Mouse (Mus musculus): ENCODE measurements around the gene Myh9. TPM values are rescaled to one million over a fixed set of nuclear protein-coding genes. Genes with fewer than 3 reads are reported as not detected.

Gene Myh9
- total RNA-seq, 2 experiments from 2014 or later: 105 to 198 TPM

DNA sequence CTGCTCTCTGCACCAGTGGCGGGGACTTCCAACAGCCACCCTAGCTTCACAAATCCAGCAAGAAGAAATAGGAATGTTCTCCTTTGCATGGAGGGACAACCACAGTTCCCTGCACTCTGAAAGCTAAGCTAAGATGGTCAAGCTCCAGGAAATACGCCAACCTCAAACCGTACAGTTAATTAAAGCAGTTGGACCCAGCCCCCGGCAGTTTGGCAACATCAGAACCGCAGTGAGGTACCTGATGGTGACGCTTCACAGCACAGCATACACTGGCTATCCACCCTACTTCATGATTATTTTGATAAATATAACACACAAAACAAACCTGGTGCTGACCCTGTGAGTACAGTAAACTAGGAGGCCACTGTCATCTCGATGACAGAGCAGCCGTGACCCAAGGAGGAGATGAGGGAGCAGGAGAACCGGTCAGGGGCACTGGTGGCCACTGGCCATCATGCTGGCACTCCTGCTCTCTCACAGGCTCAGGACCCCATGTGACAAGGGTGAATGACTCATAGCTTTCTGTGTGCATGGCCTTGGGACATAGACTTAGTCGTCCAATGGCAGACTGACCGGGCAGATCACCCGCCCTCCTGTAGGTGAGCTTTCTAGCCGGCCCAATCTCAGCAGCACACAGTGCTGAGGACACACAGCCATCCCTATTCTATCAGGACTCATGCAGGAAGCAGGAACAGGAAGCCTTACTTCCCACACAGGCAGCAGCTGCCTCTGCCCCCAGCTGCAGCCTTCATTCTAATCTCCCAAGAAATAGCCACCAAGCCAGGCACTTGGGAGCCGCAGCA lies 44.2 kb downstream of the Myh9 start:
- ATAC-seq (replicated peaks; ENCODE audit: low FRiP score, poor library complexity, severe bottlenecking): no peak

DNA sequence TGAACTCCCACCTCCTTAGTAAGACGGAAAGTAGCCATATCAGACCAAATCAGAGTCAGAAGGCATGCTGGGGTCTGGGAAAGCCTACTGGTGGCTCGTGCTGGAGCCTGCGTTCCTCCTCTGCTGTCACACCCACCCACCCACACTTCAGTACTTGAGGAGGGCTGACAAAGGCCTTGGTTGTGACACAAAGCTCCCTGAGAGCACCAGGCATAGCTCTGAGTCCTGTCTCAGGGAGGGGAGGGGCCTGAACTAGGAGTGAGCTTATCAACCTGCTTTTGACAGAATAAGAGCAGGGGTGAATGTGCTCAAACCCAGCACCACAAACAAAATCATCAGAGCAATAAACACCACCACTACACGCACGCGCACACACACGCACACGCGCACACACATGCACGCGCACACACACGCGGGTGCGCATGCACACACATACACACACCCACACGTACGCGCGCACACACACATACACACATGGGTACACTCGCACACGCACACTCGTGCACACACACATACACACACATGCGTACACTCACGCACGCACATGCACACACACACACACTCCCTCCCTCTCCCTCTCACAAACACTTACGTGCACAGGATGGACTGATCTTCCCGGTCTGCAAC lies 45.5 kb downstream of the Myh9 start:
- no peak for ATAC-seq (replicated peaks; ENCODE audit: low FRiP score, poor library complexity, severe bottlenecking)

DNA sequence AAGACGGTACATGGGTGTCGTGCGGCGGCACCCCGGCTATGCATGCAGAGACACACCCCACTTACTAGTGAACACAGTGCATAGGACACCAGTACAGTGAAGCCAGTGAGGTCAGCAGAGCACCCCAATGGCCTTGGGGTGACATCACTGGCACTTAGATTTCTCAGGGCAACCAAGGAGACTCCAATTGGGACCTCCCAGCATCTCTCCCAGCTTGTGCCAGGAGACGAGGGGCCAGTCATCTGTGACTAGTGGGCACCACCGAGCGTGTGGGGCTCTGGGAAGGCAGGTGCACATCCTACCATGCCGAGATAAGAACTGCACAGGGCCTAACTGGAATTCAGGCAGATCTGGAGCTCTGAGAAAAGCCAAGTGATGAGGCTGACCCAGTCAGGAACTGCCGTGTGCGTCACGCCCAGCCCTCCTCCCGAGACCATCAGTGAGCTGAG lies 47.0 kb downstream of the Myh9 start:
- ATAC-seq (replicated peaks; ENCODE audit: low FRiP score, poor library complexity, severe bottlenecking): no peak

DNA sequence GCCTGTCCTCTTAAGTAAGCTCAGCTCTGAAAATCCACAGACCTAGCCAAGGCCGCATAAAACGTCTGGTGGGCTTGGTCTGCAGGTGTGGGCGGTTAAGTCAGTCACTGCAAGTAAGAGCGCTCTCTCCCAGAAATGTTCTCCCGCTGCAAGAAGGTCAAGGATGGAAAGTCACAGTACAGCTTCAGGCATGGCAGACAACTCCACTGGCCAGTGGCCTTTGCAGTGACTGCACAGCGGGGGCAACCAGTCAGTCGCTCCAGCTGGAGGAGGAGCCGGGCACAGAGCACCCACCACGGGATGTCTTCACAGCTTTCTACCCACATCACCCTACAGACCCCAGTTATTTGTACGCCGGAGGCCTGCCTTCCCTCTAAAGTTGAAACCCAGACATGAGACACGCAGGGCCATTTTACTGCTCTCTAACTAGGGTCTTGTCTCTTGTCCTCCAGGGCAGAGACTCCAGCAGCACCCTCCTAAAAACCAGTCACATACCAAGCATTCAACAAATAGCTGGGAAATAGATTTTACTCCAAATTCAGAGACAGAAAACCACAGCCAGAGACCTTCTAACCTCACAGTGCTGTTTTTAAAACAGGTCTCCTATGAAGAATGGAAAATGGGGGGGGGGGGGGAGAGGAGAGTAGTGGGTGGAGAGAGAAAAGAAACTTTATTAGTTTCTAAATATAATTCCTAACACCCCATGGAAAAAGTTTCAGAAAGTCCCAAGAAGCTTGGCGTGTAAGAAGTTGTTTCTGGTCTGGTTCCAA lies 47.7 kb downstream of the Myh9 start:
- ATAC-seq (replicated peaks; ENCODE audit: low FRiP score, poor library complexity, severe bottlenecking): no peak

DNA sequence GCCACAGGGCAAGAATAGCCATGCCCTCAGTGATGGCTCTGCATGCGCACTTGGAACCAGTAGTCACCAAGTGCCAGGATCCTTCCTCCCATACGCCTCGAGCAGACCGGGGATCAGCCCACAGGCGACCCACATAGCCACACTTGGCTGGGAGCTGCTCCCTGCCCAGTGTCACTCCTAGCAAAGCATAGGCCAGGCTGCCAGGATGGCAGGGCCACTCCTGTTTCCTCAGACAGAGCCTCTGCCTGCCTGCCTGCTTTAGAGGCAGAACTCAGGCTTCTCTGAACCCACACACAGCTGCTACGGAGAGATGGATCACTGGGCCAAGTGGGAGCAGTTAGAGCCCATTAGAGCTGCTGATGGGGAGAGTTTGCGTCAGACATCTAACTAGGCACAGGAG lies 48.4 kb downstream of the Myh9 start:
- no peak for ATAC-seq (replicated peaks; ENCODE audit: low FRiP score, poor library complexity, severe bottlenecking)

DNA sequence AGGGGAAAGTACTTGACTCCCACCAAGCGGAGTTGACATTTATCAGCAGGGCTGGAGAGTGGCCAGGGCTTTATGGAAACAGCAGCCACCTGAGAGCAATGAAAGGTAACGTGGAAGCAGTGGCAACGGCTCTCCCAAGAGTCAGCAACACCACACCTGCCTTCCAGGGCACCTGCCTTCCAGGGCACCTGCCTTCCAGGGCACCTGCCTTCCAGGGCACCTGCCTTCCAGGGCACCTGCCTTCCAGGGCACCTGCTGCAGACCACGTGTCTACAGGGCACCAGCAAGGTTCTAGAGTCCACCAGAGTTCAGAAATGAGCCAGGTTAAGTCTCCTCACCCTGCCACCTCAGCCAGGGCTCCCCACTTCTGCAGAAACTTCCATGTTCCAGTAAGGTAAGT lies 48.9 kb downstream of the Myh9 start:
- ATAC-seq (replicated peaks; ENCODE audit: low FRiP score, poor library complexity, severe bottlenecking): no peak

DNA sequence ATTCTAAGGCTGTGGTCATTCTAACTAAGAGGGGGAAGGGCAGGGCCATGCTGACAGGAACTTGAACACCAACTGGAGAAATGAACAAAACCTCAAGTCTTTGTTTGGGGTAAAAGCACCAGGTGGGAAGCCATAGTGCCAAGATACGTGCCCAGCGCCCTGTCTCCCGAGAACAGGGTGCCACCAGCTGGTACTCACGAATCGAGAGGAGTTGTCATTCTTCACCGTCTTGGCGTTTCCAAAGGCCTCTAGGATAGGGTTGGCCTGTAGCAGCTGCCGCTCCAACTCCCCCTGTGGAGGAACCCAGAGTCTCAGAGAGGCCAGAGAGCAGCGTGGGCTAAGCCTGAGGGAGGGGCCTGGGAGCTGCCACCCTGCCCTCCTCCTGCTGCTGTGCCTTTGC lies 49.9 kb downstream of the Myh9 start:
- ATAC-seq (replicated peaks; ENCODE audit: low FRiP score, poor library complexity, severe bottlenecking): no peak

DNA sequence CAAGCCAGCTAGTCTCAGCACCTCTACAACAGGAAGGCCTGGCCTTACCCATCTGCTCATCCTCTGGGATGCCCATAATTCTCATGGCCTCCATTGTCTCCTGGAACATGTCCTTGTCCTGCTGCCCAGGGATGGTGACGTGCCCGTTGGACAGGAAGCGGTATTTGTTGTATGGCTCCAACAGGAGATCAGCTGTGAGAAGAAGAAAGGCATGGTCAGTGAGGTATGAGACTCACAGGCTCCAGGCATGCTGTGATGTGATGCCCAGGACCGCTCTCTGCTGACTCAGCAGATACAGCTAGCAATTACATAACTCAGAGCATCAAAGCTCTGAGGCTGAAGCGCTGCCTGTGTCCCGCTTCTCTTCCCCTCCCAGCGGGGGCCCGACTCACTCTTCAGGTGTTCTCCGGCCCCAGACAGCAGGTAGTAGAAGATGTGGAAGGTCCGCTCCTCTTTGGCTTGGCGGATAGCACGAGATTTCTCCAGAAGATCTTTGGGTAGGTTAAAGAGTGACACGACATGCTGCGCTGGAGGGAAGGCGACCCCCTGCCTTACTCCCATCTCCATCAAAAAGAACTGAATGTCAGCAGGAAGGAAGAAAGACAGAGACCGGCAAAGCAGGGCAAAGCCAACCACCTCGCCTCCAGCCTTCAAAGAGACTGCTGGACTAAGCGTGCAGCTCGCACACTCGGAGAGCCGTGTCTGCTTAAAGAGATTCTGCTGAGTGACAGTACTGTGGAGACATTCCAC lies 51.1 kb downstream of the Myh9 start:
- ATAC-seq (replicated peaks; ENCODE audit: low FRiP score, poor library complexity, severe bottlenecking): no peak

DNA sequence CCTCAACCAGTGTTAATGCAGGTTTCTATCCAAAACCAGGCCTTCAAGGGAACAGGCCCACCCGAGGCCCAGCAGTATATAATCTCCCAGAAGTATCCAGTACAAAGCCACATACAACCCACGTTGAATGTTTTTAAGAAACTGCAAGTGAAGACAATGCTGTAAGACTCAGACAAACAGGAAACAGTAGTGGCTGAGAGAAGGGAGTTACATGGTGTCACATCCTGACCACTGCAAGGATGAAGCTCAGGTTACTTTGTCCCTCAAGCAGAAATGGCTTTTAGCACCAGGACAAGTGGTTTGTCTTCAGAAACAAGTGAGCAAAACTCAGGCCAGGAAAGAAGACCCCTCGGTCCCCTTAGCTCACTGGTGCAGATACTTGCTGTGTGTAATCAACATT lies 52.8 kb downstream of the Myh9 start:
- ATAC-seq (replicated peaks; ENCODE audit: low FRiP score, poor library complexity, severe bottlenecking): no peak

DNA sequence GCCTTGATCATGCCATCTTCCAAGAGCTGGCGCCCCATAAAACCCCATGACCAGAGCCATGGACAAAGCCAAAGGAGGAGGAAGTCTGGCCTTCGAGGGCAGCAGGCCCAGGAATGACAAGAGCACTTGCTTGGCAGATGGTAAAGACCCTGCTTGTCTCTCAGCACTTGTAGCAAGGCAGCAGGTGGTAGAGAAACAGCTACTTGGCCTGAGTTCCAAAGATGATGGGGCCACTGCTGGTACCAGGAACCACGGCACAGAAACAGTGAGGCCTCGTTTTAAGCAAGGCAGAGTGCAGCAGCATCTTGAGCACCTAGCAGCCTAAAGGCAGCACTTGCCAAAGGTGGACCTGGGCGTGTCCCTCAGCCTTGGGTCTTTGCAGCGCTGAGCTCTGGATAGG lies 53.6 kb downstream of the Myh9 start:
- no peak for ATAC-seq (replicated peaks; ENCODE audit: low FRiP score, poor library complexity, severe bottlenecking)

DNA sequence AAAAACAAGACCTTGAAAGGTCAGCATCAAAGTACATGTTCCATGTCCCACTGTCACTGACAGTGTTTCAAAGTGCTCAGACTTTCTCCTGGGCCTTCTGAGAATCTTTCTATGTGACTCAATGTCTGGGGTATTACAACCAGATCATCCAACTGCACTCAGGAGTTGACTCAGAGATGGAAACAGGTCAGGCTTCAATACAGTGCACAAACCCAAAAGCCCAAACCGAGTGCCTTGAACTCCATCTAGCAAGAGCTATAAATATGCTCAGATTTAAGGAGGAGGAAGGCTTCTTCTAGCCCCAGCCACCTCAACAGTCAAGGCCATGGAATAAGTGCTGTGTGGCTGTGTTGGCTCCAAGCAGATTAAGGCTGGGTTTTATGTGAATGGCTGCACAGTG lies 56.2 kb downstream of the Myh9 start:
- no peak for ATAC-seq (replicated peaks; ENCODE audit: low FRiP score, poor library complexity, severe bottlenecking)

DNA sequence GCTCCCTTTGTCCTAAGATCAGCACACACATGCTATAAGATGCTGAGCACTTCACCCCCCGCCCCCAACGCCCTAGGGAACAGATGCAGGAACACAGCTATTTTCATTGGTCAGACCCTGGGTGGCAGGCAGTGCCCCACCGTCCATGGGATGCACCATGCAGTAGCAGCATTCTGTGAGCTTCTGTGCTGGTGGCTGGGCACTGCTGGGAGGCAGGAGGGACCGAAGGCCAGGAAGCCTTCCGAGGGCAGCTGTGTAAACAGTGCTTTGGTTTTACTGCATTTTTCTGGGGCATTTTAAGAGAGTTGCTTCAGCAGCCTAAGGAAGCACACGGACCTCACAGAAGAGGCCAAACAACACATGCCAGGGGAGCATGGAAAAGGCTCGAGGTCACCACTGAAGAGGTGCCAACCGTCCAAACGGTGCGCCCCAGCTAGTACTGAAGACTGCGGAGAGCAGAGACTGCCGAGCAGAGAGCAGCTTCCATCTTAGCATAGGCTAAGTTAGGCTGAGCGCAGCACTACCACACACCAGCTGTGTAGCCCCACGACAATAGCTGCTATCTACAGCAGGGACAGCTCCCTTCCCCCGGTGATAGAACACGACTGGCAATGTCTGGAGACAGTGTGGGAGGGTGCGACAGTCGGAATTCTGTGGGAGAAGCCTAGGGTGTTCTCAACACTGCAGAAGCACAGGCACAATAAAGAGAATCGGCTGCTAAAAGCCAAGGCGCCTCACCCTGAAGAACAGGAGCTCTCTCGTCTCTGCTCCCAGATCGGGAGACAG lies 57.7 kb downstream of the Myh9 start:
- no peak for ATAC-seq (replicated peaks; ENCODE audit: low FRiP score, poor library complexity, severe bottlenecking)

DNA sequence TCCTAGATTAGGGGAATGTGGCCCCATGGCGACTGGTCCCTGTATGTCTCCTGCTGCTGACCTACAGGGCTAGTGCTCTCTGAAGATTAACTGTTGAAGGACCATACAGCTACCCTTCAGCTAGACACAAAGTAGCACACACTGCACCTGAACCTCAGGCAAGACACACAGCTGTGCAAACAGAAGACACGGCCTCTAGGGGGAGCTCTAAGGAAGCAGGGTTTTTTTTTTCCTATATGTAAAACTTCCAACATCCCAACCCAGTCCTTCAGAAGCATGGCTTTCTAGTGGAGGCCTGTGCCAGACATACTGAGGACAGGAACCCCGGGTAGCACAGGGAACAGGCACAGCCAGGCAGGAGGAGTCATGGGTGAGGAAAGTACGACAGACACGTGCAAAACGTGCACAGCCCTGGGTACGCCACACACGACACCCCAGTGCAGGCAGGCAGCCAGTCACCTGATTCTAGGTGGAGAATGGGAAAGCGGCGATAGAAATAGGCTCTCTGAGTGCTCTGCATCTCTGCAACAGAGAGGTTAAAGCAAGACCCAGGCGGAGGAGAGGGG lies 59.4 kb downstream of the Myh9 start:
- ATAC-seq (replicated peaks; ENCODE audit: low FRiP score, poor library complexity, severe bottlenecking): 0 out of 2 replicates have a peak, but pooled peaks have one; percentile 31

DNA sequence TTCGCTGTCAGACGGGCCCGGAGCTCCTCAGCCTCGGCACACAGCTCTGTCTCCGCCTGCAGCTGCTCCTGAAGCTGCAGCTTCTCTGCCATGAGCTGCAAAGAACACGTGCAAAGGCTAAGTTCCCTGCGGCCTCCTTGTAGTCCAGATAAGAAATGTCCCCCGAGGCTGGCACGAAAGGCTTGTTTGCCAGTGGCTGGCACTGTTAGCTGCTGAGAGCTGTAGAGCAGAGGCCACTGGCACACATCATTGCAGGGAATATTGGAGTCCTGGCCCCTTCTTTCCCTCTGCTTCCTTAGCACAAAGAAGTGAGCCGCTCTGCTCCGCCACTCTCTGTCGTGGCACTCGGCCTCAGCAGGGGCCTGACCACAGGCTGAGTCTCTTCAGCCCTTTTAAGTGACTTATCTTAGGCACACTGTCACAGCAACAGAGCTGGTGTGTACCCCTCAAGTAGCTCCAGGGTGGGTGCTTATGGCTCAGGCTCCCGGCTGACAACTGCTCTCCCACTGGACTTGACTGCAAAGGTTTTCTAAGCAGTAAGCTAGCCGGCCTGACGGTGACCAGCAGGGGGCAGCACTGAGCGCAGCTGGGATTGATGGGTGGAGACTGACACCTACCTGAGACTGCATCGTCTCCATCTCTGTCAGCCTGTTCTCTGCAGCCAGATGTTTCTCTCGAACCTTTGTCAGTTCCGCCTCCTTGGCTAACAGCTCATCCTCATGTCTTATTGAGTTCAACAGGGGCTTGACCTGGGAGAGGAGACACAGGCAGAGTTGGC lies 66.6 kb downstream of the Myh9 start:
- peak; percentile 45 for ATAC-seq (replicated peaks; ENCODE audit: low FRiP score, poor library complexity, severe bottlenecking)

DNA sequence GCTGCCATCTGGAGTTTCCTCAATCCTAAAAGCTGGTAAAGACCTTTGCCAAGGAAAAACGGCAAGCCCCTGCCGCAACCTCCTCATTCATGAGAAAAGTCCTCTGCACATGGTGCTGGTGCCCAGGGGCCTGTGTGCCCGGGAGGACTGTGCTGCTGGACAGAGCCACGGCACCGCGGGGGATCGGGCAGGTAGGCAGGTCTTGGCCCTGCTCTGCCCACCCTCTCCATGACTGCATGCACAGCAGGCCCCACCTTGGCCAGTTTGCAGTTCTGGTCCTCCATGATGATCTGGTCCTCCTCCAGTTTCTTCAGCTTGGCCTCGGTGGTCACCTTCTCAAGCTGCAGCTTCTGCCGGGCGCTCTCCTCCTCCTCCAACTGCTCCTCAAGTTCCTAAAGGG lies 67.7 kb downstream of the Myh9 start:
- no peak for ATAC-seq (replicated peaks; ENCODE audit: low FRiP score, poor library complexity, severe bottlenecking)

DNA sequence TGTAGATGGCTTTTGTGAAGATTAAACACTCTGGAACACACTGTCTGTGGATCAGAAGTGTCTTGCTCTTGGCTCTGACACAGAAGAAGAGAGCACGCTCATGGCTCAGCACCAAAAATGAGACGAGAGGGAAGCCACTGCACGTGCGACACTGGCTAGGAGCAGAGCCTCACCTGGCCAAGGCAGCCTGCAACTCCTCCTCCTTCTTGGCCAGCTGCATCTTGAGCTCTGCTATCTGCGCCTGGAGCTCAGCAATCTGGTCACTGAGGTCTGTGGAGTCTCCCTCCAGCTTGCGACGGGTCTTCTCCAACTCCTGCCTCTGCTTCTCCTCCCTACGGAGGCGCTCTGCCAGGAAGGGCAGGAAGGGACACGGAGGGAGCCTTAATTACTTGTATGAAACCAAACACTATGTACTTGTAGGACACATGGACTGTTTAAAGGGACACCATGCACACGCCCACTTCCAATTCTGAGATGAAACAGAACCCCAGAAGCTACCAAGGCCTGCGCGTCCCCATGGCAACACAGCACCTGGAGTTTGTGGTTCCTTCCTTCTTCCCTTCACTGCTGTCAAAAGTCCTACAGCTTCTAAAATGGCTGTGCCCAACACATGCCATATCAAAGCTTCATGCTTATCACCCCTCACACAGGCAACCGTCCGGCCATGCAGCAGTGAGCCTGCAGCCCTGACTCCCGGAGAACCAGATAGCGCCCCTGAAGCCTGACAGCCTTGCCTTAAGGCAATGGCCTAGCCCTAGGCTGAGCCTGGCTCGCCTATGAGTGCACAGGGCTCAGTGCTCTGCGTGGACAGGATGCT lies 68.7 kb downstream of the Myh9 start:
- peak; percentile 90 for ATAC-seq (replicated peaks; ENCODE audit: low FRiP score, poor library complexity, severe bottlenecking)

DNA sequence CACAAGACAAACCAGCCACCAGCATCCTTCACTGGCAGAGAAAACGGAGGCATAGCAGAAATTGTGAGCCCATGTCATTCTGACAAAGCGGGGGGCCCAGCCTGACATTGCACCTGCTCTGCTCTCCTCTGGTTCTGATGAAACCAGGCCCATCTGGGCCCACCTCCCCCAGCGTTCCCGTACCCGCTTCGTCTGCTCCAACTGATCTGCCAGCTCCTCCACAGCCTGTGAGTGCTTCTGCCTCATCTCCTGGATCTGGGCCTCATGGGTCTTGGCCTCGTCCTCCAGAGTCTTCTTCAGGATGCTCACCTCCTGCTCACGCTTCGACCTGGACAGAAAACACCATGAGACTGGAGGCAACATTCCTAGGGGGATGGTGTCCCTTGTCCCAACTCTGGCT lies 71.0 kb downstream of the Myh9 start:
- ATAC-seq (replicated peaks; ENCODE audit: low FRiP score, poor library complexity, severe bottlenecking): no peak
